Comparison of ENCODE assay signal across 10 mouse cellular contexts in the genomic region with DNA sequence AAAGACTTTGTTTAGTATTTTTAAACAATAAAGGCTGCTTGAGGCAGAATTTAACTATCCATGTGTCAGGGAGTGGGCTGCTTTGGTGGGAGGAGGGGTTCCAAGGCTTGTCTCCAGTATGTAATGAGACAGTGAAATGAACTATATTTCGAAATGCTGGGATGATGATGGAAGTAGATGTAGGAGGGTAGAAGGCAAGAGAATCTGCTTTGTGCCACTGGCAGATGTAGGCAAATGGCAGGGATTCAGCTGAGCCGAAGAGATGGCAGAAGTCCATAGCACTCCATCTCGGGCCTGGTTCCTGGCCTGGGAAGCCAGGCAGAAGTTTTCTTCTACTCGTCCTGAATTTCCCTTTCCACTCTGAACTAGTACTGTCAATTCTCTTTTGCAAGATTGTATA.
A peak's percentile ranks its signal among the peaks of the same experiment; 100 is the strongest.
DNase-seq lines count a peak whose midpoint lies in the region.
"Had no signal": no experiment of that assay in that cellular context is flagged by ENCODE, and none has a peak within 500 bp of the region (broad histone marks: within the 10 kb centered on the region; RNA-seq: fewer than 3 reads in every experiment).

No protein-coding gene starts in this region.

- peak; percentile 89 to 91 for DNase-seq in cerebellum, postnatal 10 days
- peak; percentile 69 to 89 for DNase-seq in layer of hippocampus, adult 18-20 months (ENCODE audit: low spot score in 2 of 2)
- peak; percentile 19 to 72 for DNase-seq in left cerebral cortex, adult 9 months (ENCODE audit: low spot score in 2 of 2)
- peak; percentile 10 for DNase-seq in right cerebral cortex, postnatal 4 days
- no peak for DNase-seq in lung, postnatal 36 days
- DNase-seq in embryo, embryonic 10.5 days (ENCODE audit: low spot score), result no peak
- DNase-seq in embryo, embryonic 9.5 days (ENCODE audit: extremely low spot score), result no peak
- DNase-seq: heart, postnatal 36 days; kidney, postnatal 14 days; lung, adult 2 months had no signal

Comparison
In these comparisons a context has a peak if more than half of its experiments do, and no peak if none do; other contexts are left out.
1. DNase-seq: peak in cerebellum, postnatal 10 days (2 of 2), layer of hippocampus, adult 18-20 months (2 of 2), left cerebral cortex, adult 9 months (2 of 2) and right cerebral cortex, postnatal 4 days (single experiment); none in lung, postnatal 36 days (single experiment), embryo, embryonic 10.5 days (single experiment) and embryo, embryonic 9.5 days (single experiment).